Mouse (Mus musculus): ENCODE data around the gene Wdfy3. TPM values are rescaled to one million over a fixed set of nuclear protein-coding genes. Genes with fewer than 3 reads are reported as not detected.

Gene Wdfy3
- polyA plus RNA-seq, 1 experiment from 2014 or later: 41.5 TPM

DNA sequence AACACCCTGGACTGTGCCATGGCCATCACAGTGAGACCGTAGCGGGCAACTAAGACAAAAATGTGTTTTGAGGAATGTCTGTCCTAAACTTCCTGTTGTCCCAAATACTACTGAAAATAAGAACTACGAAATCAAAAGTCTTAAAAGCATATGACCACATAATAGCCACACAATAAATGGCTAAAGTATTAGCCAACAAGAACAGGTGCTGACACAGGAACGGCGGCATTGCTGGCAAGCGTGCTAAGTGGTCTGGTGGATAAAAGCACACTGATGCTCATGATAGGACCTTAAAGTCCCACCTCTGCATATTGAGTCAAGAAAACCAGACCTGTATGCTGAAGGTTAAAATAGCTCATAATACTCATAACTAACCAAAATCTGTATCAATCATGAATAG, 3.3 kb downstream of the Wdfy3 start:
- H3K4me3 ChIP-seq (replicated peaks; ENCODE audit: low read depth, low read length): no peak overlapping the region
- no peak overlapping the region for H3K27ac ChIP-seq (replicated peaks; ENCODE audit: low read depth, low read length)
- 94% methylated on average over 6 of the region's 6 CpGs for WGBS
- no peaks in the 10 kb centered on the region for H3K27me3 ChIP-seq (ENCODE audit: control insufficient read depth, insufficient read depth, low read length)
- H3K4me1 ChIP-seq (ENCODE audit: control insufficient read depth, insufficient read depth, low read length): peaks cover 51% of the 10 kb centered on the region
- no peak for DNase-seq
- no peak overlapping the region for H3K9ac ChIP-seq (replicated peaks; ENCODE audit: low read length)
- no peaks in the 10 kb centered on the region for H3K9me3 ChIP-seq (ENCODE audit: control insufficient read depth, low read length)
- H3K36me3 ChIP-seq (ENCODE audit: control insufficient read depth, insufficient read depth, low read length): no peaks in the 10 kb centered on the region
- H3K4me2 ChIP-seq (ENCODE audit: low read length): peak overlapping the region; percentile 76; the same call in 1 of the 2 replicates
- ATAC-seq (ENCODE audit: low FRiP score, low TSS enrichment): no peak

DNA sequence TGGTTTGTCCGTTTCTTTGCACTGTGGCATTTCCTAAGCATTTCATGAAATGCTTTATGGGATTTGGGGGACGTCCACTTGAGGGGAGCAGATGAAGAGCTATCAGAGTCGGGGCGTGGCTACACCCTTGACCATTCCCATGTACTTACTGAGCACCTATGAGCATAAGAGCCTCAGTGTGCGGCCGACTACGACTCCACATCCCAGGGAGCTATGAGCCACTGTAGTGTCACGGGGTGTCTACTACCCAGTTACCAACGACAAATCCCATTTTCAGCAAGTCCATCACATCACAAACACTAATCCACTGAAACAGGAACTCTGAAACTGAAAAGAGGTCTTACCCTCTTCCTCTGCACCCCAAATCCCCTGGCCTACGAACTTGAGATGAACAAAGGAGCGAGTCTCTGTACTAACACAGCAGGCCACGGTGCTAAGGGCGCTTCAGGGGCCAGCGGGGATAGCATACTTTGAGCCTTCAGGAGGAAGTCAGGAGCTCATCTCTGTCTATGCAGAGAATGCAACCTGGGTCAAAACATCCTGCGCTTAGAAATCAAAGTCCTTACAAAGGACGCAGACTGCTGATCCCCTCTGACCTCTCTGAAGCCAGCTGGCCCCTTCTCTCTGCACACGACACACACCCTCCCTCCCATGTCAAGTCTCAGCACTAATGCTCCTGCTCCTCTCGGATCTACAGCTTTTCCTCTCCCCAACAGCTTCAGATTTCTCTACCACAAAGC, 6.5 kb downstream of the Wdfy3 start:
- 22% methylated on average over 18 of the region's 18 CpGs for WGBS

DNA sequence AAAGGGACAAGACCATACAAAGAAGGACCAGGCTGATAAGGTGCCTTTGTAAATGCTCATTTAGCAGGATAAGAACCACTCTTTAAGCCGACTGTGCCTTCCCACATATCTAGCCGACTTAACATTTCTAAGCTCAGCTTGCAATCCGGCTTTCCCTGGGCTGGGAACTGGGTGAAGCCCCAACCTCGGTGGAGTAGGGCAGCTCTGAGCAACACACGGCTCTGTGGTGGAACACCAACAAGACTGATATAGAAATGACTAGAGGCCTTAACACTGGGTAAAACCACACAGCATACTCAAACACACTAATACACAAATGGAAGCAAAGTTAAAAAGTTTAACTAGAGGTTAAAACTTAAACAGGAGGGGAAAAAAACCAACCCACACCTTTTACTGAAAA, 7.9 kb downstream of the Wdfy3 start:
- peaks cover 33% of the 10 kb centered on the region for H3K4me1 ChIP-seq (ENCODE audit: control insufficient read depth, insufficient read depth, low read length)
- DNase-seq (no peak), ATAC-seq (ENCODE audit: low FRiP score, low TSS enrichment) (no peak)
- no peaks in the 10 kb centered on the region for H3K27me3 ChIP-seq (ENCODE audit: control insufficient read depth, insufficient read depth, low read length)
- 75% methylated on average over 5 of the region's 5 CpGs for WGBS
- H3K4me3 ChIP-seq (replicated peaks; ENCODE audit: low read depth, low read length): no peak overlapping the region
- no peak overlapping the region for H3K9ac ChIP-seq (replicated peaks; ENCODE audit: low read length)
- no peak overlapping the region for H3K27ac ChIP-seq (replicated peaks; ENCODE audit: low read depth, low read length)
- no peaks in the 10 kb centered on the region for H3K9me3 ChIP-seq (ENCODE audit: control insufficient read depth, low read length)
- H3K36me3 ChIP-seq (ENCODE audit: control insufficient read depth, insufficient read depth, low read length): no peaks in the 10 kb centered on the region
- no peak overlapping the region for H3K4me2 ChIP-seq (ENCODE audit: low read length)

More for the DNA sequence above, 6.5 kb downstream of the Wdfy3 start:
- Histone ChIP-seq H3K4me3 (replicated peaks; ENCODE audit: low read depth, low read length) (no peak overlapping the region), H3K9ac (replicated peaks; ENCODE audit: low read length) (no peak overlapping the region), H3K27ac (replicated peaks; ENCODE audit: low read depth, low read length) (no peak overlapping the region; the same call in 1 of the 2 replicates), H3K9me3 (ENCODE audit: control insufficient read depth, low read length) (no peaks in the 10 kb centered on the region), H3K4me1 (ENCODE audit: control insufficient read depth, insufficient read depth, low read length) (peaks cover 40% of the 10 kb centered on the region), H3K27me3 (ENCODE audit: control insufficient read depth, insufficient read depth, low read length) (no peaks in the 10 kb centered on the region), H3K4me2 (ENCODE audit: low read length) (no peak overlapping the region), H3K36me3 (ENCODE audit: control insufficient read depth, insufficient read depth, low read length) (no peaks in the 10 kb centered on the region)
- ATAC-seq (ENCODE audit: low FRiP score, low TSS enrichment) (no peak), DNase-seq (no peak)

DNA sequence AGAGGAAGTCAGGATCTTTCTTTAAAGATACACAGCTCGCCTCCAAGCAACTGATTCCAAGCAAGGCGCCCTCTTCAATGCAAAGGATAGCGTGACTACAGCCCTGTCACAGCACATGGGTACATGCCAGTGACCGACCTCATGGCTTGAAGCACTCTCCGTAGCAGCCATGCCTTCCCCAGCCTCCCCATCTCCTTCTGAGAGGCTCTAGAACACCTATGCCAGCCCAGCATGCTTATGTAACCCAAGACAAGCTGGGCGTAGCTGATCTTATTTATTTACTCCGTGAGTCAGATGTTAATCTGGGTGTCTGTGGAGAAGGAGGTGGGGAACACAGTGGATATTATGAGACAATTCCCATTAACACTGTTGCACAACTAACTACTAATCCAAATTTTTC, 13.8 kb downstream of the Wdfy3 start:
- 0 out of 2 replicates have a peak overlapping the region, but pooled peaks have one; percentile 13 for H3K27ac ChIP-seq (replicated peaks; ENCODE audit: low read depth, low read length)
- ATAC-seq (ENCODE audit: low FRiP score, low TSS enrichment) (no peak), DNase-seq (no peak)
- peaks cover 23% of the 10 kb centered on the region; the same call in 1 of the 2 replicates for H3K4me1 ChIP-seq (ENCODE audit: control insufficient read depth, insufficient read depth, low read length)
- H3K4me2 ChIP-seq (ENCODE audit: low read length): no peak overlapping the region
- 52% methylated on average over 7 of the region's 7 CpGs for WGBS
- no peak overlapping the region for H3K4me3 ChIP-seq (replicated peaks; ENCODE audit: low read depth, low read length)
- no peaks in the 10 kb centered on the region for H3K36me3 ChIP-seq (ENCODE audit: control insufficient read depth, insufficient read depth, low read length)
- no peaks in the 10 kb centered on the region for H3K27me3 ChIP-seq (ENCODE audit: control insufficient read depth, insufficient read depth, low read length)
- H3K9ac ChIP-seq (replicated peaks; ENCODE audit: low read length): no peak overlapping the region
- no peaks in the 10 kb centered on the region for H3K9me3 ChIP-seq (ENCODE audit: control insufficient read depth, low read length)

DNA sequence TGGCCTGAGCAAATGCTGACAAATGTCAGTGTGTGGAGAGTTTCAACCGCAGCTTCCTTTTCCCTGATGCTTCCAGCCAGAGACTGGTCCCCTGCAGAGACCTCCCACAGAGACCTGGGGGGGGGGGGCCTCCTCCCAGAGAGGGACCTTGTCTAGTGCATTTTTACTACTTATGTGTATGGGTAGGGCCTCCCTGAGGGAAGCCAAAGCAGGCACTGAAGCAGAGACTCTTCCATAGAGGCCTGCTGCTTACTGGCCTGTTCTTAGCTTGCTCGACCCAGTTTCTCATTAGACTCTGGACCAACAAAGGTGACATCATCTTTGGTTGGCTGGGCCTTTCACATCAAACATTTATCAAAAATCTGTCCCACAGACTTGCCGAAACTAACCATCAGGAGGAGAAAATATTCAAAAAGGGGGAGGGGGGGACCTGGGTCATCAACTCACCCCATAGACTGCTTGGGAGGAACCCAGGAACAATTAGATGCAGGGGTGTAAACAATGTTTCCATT, 14.5 kb downstream of the Wdfy3 start:
- Histone ChIP-seq H3K27me3 (ENCODE audit: control insufficient read depth, insufficient read depth, low read length) (no peaks in the 10 kb centered on the region), H3K27ac (replicated peaks; ENCODE audit: low read depth, low read length) (0 out of 2 replicates have a peak overlapping the region, but pooled peaks have one; percentile 13), H3K36me3 (ENCODE audit: control insufficient read depth, insufficient read depth, low read length) (no peaks in the 10 kb centered on the region), H3K4me1 (ENCODE audit: control insufficient read depth, insufficient read depth, low read length) (peaks cover 23% of the 10 kb centered on the region; the same call in 1 of the 2 replicates), H3K9me3 (ENCODE audit: control insufficient read depth, low read length) (no peaks in the 10 kb centered on the region), H3K9ac (replicated peaks; ENCODE audit: low read length) (no peak overlapping the region), H3K4me3 (replicated peaks; ENCODE audit: low read depth, low read length) (no peak overlapping the region), H3K4me2 (ENCODE audit: low read length) (no peak overlapping the region)
- no peak for DNase-seq
- 48% methylated on average over 3 of the region's 3 CpGs for WGBS
- ATAC-seq (ENCODE audit: low FRiP score, low TSS enrichment): no peak

DNA sequence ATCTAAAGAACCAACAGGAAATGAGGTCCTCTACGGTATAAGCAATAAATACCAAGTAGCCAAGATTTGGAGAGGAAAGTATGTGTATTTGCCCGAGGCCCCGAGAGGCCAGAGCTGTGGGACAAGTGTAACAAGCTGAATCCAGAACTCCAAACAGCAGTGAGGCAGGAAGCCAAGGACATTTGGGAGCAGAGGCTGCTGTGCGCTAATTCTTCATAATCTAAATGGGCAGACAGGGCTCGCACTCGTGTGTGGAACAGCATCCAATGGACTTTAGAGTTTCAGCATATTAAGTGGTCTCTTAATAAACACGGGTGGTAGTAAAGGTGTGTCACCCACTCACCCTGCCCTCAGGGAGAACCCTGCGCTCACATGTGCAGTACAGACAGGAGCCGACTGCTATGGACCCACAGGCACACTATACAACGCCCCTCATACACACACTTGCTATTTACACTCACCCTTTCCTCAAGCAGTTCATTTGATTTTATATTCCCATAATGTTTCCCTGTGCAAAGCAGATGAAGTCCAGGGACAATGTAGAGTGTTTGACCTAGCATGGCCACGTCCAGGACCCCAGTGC, 15.1 kb downstream of the Wdfy3 start:
- Histone ChIP-seq H3K4me3 (replicated peaks; ENCODE audit: low read depth, low read length) (no peak overlapping the region), H3K4me1 (ENCODE audit: control insufficient read depth, insufficient read depth, low read length) (peaks cover 23% of the 10 kb centered on the region; the same call in 1 of the 2 replicates), H3K36me3 (ENCODE audit: control insufficient read depth, insufficient read depth, low read length) (no peaks in the 10 kb centered on the region), H3K9ac (replicated peaks; ENCODE audit: low read length) (no peak overlapping the region), H3K4me2 (ENCODE audit: low read length) (no peak overlapping the region), H3K9me3 (ENCODE audit: control insufficient read depth, low read length) (no peaks in the 10 kb centered on the region), H3K27ac (replicated peaks; ENCODE audit: low read depth, low read length) (0 out of 2 replicates have a peak overlapping the region, but pooled peaks have one; percentile 13), H3K27me3 (ENCODE audit: control insufficient read depth, insufficient read depth, low read length) (no peaks in the 10 kb centered on the region)
- ATAC-seq (ENCODE audit: low FRiP score, low TSS enrichment) (no peak), DNase-seq (no peak)
- 86% methylated on average over 11 of the region's 11 CpGs for WGBS

DNA sequence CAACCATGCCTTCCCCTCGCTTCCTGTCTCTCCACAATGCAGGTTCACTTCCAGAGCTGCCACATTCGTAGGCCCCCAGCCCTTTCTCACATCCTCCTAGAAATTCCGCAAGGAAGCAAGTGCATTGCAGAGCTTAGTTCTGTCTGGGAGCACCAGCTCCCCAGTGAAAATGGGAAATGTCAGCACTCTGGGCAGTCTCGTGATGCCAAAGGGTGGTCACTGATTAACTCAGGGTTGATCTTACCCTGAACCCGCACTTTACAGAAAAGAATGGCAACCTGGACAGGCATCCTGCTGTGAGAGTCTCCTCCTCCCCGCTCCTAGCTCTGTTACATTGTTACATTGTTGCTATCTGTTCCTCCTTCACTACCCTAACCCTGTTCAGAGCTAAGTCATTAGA, 16.8 kb downstream of the Wdfy3 start:
- Histone ChIP-seq H3K9ac (replicated peaks; ENCODE audit: low read length) (no peak overlapping the region), H3K4me3 (replicated peaks; ENCODE audit: low read depth, low read length) (no peak overlapping the region), H3K4me2 (ENCODE audit: low read length) (no peak overlapping the region), H3K27me3 (ENCODE audit: control insufficient read depth, insufficient read depth, low read length) (no peaks in the 10 kb centered on the region), H3K9me3 (ENCODE audit: control insufficient read depth, low read length) (no peaks in the 10 kb centered on the region), H3K27ac (replicated peaks; ENCODE audit: low read depth, low read length) (no peak overlapping the region), H3K4me1 (ENCODE audit: control insufficient read depth, insufficient read depth, low read length) (peaks cover 19% of the 10 kb centered on the region; the same call in 1 of the 2 replicates), H3K36me3 (ENCODE audit: control insufficient read depth, insufficient read depth, low read length) (no peaks in the 10 kb centered on the region)
- no peak for ATAC-seq (ENCODE audit: low FRiP score, low TSS enrichment)
- no peak for DNase-seq
- WGBS: 73% methylated on average over 6 of the region's 6 CpGs

DNA sequence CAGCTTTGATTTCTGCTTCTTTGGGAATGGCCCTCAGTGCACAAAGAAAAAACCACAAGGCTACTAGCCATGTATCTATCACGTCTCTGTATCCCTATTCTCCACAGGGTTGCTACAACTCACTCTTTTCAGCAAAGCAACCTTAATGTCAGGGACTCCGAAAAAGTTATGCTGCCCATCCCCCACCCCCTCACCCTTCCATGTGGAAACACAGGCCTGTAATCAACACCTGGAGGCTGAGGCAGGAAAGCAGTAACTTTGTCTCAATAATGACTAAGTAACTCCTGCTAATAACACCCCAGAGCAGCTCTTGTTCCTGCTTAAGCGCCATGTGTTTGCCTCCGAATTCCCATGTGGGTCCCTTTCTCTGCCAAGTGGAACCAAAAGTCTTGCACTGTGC, 17.3 kb downstream of the Wdfy3 start:
- ATAC-seq (ENCODE audit: low FRiP score, low TSS enrichment): no peak
- no peaks in the 10 kb centered on the region for H3K9me3 ChIP-seq (ENCODE audit: control insufficient read depth, low read length)
- WGBS: 85% methylated on average over 4 of the region's 4 CpGs
- no peaks in the 10 kb centered on the region for H3K36me3 ChIP-seq (ENCODE audit: control insufficient read depth, insufficient read depth, low read length)
- DNase-seq: no peak
- H3K4me3 ChIP-seq (replicated peaks; ENCODE audit: low read depth, low read length): no peak overlapping the region
- H3K9ac ChIP-seq (replicated peaks; ENCODE audit: low read length): no peak overlapping the region
- H3K4me2 ChIP-seq (ENCODE audit: low read length): no peak overlapping the region
- H3K27ac ChIP-seq (replicated peaks; ENCODE audit: low read depth, low read length): no peak overlapping the region
- H3K4me1 ChIP-seq (ENCODE audit: control insufficient read depth, insufficient read depth, low read length): peaks cover 19% of the 10 kb centered on the region; the same call in 1 of the 2 replicates
- no peaks in the 10 kb centered on the region for H3K27me3 ChIP-seq (ENCODE audit: control insufficient read depth, insufficient read depth, low read length)
